Mouse (Mus musculus) brown adipose tissue, adult 24 weeks (tissue): ENCODE measurements at regions not wholly inside any gene's neighbourhood (a gene's known extent, or its start where the extent isn't known, plus 50 kb on each side); places are given as distances from the start of the nearest gene placed in this dataset.

Experiments used
- H3K27ac ChIP-seq: fragments of 200-500 bp; replicated peaks from 2 replicates; pipeline ENCODE4 v1.5.1; 2012; ENCODE audit warnings: low read depth, mild to moderate bottlenecking, low read length
- H3K4me1 ChIP-seq: fragments of 200-500 bp; 2 replicates; pipeline ENCODE4 v1.6.1; 2012; ENCODE audit warnings: low read length, mixed read lengths; ENCODE audit not compliant: control insufficient read depth, insufficient read depth, insufficient read length
- H3K4me3 ChIP-seq: fragments of 200-500 bp; 2 replicates; pipeline ENCODE4 v1.5.1; 2012; ENCODE audit warnings: low read depth, mild to moderate bottlenecking, low read length, moderate library complexity; ENCODE audit not compliant: insufficient read depth

DNA sequence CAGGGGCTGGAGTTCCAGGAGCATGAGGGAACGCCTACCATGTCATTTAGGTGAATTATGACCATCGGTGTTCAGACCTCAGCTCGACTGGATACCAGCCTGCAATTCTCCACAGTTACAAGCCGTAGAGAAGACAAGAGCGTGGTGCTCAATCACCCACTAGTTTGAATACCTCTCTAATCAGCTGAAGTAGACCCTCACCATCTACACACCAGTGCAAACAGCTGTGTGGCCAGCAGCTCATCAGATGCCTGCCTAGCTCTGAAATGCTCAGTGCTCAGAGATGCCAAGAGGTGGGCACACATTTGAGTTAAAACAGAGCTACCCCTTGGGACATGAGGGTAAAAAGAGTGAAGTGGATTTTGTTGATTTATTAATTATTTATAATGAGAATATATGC lies 660.2 kb downstream of the Magi1 start:
- Histone ChIP-seq H3K4me1 (no peaks in the 10 kb centered on the region), H3K4me3 (no peak overlapping the region), H3K27ac (no peak overlapping the region)

- no peaks in the 10 kb centered on the region for H3K4me1 ChIP-seq
- H3K4me3 ChIP-seq: no peak overlapping the region
- H3K27ac ChIP-seq: no peak overlapping the region
These were observed 666.8 kb downstream of the Magi1 start for GRCm38 (mm10) chr6:93616926-93617325.

DNA sequence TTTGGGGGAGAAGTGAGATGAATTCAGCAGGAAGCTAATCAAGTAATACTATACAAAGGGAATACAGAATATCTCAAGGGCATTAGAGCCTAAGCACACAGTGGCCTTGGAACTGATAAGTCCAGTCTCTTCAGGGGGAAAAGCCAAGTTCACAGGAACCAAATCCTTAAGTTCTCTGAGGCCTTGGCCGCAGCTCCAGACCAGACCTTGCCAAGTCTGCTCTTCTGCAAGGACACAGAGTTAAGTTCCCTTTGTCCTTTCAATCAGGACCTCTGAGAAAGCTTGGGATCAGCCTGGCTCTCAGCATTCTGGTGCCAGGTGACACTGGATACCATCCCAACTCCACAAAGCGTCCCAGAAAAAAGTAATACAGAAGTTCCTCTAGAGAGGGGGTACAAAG lies 657.1 kb upstream of the Adamts9 start:
- peaks cover 6% of the 10 kb centered on the region; the same call in 1 of the 2 replicates for H3K4me1 ChIP-seq
- no peak overlapping the region for H3K4me3 ChIP-seq
- no peak overlapping the region for H3K27ac ChIP-seq

GRCm38 (mm10) chr6:93599371-93599770 lies 656.1 kb upstream of the Adamts9 start:
- Histone ChIP-seq H3K27ac (no peak overlapping the region), H3K4me1 (peaks cover 6% of the 10 kb centered on the region; the same call in 1 of the 2 replicates), H3K4me3 (no peak overlapping the region)

DNA sequence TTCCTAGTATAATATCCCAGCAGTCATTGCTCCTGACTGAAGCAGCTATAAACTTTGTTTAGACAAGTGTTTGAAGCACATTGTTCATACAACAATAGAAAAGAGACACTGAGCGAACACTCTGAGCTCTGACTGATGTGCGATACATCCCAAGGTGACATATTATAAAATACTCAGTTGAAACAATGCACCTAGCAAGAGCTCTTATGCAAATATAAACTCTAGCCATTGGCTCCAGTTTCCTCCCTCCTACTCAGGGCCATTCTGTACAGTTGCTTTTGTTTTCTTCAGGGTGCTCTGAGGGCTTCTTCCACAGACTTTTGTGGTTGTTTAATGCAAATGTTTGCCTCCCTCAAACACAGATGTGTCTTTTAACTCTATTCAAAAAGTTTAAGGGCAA lies 646.6 kb upstream of the Adamts9 start:
- Histone ChIP-seq H3K27ac (no peak overlapping the region), H3K4me3 (no peak overlapping the region), H3K4me1 (no peaks in the 10 kb centered on the region)

DNA sequence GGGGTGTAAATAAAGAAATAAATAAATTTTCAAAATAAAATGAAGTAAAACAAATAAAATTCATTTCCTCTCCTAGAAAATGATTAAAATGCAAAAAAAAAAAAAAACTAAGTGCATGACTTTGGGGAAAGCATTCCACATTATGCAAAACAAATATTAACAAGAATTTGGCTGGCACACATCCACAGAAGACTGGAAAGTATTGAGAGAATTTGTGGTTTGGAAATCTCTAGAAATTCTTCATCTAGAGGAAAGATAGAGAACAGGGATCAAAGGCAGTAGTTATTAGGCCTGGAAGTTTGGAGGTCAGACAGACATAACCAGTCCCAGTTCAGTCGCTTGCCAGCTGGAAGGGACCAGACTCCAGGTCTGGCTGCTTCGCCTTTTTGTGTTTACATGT lies 643.6 kb upstream of the Adamts9 start:
- Histone ChIP-seq H3K4me3 (no peak overlapping the region), H3K27ac (no peak overlapping the region), H3K4me1 (no peaks in the 10 kb centered on the region)

DNA sequence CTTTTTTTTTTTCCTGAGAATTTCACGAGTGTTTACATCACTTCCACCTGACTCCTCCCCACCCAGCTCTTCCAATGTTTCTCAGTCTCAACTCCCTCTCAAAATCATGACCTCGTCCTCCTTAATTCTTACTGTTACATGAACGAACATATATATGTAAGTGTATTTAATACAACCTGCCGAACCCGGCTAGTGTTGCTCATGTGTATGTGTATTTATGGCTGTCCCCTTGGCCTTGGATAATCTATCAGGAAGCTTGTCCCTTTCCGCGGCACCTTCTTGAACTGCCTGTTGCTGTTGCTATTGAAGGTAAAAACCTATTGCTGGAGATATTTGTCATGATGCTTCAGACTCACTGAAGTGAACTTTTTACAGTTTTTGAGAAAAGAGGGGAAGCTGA lies 637.8 kb upstream of the Adamts9 start:
- H3K4me3 ChIP-seq: no peak overlapping the region
- H3K27ac ChIP-seq: no peak overlapping the region
- H3K4me1 ChIP-seq: no peaks in the 10 kb centered on the region

GRCm38 (mm10) chr6:93580716-93581115 lies 637.4 kb upstream of the Adamts9 start:
- Histone ChIP-seq H3K4me3 (no peak overlapping the region), H3K27ac (no peak overlapping the region), H3K4me1 (no peaks in the 10 kb centered on the region)

- Histone ChIP-seq H3K4me3 (no peak overlapping the region), H3K4me1 (no peaks in the 10 kb centered on the region), H3K27ac (no peak overlapping the region)
These were observed 632.0 kb upstream of the Adamts9 start for GRCm38 (mm10) chr6:93575249-93575648.

DNA sequence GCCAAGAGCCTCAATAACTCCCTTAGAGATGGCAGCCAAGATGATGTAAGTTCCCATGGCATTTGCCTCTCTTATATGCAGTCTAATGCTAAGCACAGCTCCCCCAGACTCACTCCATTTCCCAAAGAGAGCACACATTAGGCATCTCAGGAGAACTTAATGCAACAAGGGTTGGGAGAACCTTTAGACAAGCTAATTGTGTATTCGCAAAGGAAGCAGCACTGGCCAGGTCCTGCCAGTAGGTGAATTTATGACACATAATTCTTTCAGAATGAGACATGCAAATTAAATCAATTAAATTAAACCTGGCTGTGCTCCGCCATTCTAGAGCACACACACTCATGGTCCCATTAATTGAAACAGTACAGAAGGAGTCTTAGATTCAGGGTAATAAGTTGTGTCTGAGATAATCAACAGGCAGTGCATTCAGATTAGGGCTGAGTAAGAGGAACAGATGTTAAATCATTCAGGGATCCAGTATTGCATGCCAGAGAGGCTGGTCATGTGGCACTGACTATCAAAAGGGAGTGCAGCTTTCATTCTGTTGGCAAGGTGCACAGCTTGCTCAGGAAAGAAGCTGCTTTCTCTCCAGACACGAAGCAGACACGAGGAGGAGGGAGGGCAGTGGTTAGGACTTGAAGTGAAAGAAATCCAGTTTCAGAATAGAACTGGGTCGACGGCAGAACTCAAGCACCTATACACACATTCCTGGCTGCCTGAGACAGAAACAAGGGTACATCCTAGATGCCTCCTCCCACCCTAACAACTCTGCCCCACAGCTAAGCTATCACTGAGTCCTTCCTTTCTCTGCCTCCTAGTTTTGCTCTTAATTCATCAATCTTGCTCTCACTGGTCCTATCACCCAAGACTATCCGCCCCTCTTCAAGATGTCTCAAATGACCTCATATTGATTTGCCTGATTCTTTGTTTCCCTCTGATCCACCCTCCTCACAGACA lies 630.7 kb upstream of the Adamts9 start:
- no peak overlapping the region for H3K27ac ChIP-seq
- H3K4me3 ChIP-seq: no peak overlapping the region
- H3K4me1 ChIP-seq: no peaks in the 10 kb centered on the region

GRCm38 (mm10) chr6:93569866-93570265 lies 626.6 kb upstream of the Adamts9 start:
- Histone ChIP-seq H3K4me3 (no peak overlapping the region), H3K27ac (no peak overlapping the region), H3K4me1 (no peaks in the 10 kb centered on the region)

- H3K4me1 ChIP-seq: no peaks in the 10 kb centered on the region
- H3K4me3 ChIP-seq: no peak overlapping the region
- H3K27ac ChIP-seq: no peak overlapping the region
These were observed 625.9 kb upstream of the Adamts9 start for GRCm38 (mm10) chr6:93569211-93569610.

- Histone ChIP-seq H3K27ac (no peak overlapping the region), H3K4me3 (no peak overlapping the region), H3K4me1 (no peaks in the 10 kb centered on the region)
These were observed 623.4 kb upstream of the Adamts9 start for GRCm38 (mm10) chr6:93566661-93567060.

GRCm38 (mm10) chr6:93548311-93548710 lies 605.0 kb upstream of the Adamts9 start:
- peaks cover 4% of the 10 kb centered on the region; the same call in 1 of the 2 replicates for H3K4me1 ChIP-seq
- H3K27ac ChIP-seq: no peak overlapping the region

GRCm38 (mm10) chr6:93544246-93544645 lies 601.0 kb upstream of the Adamts9 start:
- H3K4me3 ChIP-seq: no peak overlapping the region; the same call in 1 of the 2 replicates
- H3K27ac ChIP-seq: peak overlapping the region; percentile 75; the same call in 1 of the 2 replicates
- H3K4me1 ChIP-seq: peaks cover 10% of the 10 kb centered on the region; the same call in 1 of the 2 replicates

More at GRCm38 (mm10) chr6:93548311-93548710, 605.0 kb upstream of the Adamts9 start:
- no peak overlapping the region for H3K4me3 ChIP-seq
